Mouse (Mus musculus): ENCODE data around the gene Sorbs1.

Sorbs1 gene

DNA sequence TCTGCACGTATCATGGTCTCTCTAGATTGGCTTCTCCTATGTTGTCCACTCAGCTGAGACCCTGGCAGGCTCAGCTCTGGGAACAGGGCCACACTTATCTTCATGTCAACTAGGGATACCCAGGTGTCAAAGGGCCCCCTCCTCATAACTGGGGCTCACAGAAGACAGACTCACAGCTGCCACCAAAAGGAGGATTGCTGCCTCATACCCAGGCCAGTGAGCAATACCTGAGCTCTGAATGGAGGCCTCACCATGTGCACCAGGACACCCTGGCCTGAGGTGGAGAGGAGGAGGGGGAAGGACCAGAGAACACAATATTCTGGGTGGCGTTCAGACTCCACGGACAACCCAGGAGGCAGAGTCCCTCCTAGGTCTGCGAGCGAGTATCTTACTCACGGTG lies 219.8 kb downstream of the Sorbs1 start:
- in situ Hi-C loops (cut with MboI; ENCODE audit: unreplicated experiment in 2 of 2), result no loop called here

- in situ Hi-C loops (cut with MboI; ENCODE audit: unreplicated experiment in 2 of 2), result no loop called here
These were observed 223.4 kb downstream of the Sorbs1 start for GRCm38 (mm10) chr19:40290099-40290724.

DNA sequence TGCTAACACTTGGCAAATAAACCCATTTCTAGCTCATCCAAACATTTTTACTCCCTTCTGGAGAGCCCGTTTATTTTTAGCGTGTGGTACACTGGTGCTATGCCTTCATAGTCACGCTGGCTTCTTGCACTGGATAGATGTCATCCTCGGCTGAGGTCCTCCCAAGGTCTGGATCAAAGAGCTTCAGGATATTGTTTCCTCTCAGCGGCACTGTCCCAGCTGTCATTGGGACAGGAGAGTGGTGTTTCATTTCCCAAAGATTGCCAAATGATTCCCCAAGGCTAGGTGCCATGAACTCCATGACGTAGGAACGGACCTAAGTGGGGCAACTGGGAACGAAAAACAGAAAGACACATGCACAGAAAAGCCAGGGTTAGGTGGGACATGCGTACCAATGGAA lies 225.2 kb downstream of the Sorbs1 start:
- in situ Hi-C loops (cut with MboI; ENCODE audit: unreplicated experiment in 2 of 2), result no loop called here

DNA sequence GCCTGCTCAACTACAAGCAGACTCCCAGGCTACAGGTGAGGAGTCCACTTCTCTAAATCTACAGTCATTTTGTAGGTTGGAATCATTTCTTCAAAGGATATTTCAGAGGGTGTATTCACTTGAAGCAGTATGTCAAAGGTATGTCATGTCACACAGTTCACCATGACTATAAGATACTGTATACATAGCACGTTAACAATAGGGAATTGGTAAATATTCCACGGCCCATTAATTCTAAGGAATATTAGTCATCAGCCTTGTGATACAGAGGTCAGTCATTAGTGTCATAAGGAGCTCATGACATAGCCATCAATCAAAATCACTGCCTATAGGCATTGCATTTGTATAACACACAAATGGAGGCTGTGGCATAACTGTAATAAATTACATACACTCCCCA lies 228.9 kb downstream of the Sorbs1 start:
- in situ Hi-C loops (cut with MboI; ENCODE audit: unreplicated experiment in 2 of 2), result no loop called here

DNA sequence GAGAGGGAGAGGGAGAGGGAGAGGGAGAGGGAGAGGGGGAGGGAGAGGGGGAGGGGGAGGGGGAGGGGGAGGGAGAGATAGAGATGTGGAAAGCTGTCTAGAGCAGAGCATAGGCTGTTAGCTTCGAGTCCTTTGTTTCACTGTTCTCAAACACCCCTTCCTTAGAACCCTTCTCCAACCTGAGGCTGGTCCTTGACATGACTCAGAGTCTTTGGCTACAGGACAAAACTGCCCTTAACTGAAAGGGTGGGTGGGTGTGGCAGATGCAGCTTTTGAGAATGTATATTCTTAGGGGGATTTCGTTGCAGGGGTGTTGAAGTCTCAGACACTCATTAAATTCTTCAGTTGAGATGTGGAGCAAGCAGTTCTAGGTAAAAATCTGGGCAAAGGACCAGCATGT lies 230.2 kb downstream of the Sorbs1 start:
- in situ Hi-C loops (cut with MboI; ENCODE audit: unreplicated experiment in 2 of 2), result no loop called here

- in situ Hi-C loops (cut with MboI; ENCODE audit: unreplicated experiment in 2 of 2), result no loop called here
These were observed 235.1 kb downstream of the Sorbs1 start for GRCm38 (mm10) chr19:40278372-40279023.

- in situ Hi-C loops (cut with MboI; ENCODE audit: unreplicated experiment in 2 of 2), result no loop called here
These were observed 236.1 kb downstream of the Sorbs1 start for GRCm38 (mm10) chr19:40277494-40277893.

DNA sequence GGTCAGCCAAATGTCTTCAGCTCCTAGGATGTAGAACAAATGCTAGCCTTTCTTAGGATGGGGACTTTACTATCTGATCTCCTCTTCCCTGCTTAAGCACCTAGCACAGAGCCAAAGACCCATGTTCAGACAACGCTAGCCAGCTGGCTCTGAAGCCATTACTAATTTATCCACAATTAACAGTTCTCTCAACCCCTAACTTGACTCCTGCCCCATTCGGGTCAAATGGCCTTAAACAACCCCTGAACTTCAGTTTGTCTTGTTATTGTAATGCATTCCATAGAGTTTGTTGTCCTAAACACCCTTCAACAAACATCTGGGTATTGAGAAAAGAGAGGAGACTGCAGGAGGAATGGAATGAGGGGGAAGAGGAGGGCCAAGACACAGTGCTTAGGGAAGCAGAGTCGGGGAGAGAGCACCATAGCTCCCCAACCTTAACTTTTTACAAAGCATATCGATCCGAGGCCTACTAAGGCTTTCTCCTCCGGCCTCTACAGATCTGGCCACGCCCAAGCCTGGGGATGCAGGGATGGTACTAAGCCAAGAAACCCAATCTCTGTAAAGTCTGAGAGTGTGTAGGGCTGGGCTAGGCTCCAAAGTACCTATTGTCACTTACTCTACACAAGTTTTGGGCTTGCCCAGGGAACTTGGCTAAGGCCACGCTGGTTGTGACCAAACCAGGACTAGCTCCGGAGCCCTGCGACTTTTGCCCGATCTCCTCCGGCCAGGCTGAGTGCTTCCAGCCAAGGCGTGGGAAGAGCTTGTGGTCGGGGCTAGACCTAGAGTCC lies 238.0 kb downstream of the Sorbs1 start:
- in situ Hi-C loops (cut with MboI; ENCODE audit: unreplicated experiment in 2 of 2), result no loop called here

- in situ Hi-C loops (cut with MboI; ENCODE audit: unreplicated experiment in 2 of 2), result loop anchor here in 1 of 2 experiments (25.0 kb wide), 1 partner anchor 1290 kb away; no protein-coding TSS in a partner anchor
These were observed 240.9 kb downstream of the Sorbs1 start for GRCm38 (mm10) chr19:40272674-40273073.

GRCm38 (mm10) chr19:40271308-40271892 lies 242.2 kb downstream of the Sorbs1 start, which contains the start of gene Pdlim1:
Pdlim1 (minus strand) TSS chr19:40271842.
- in situ Hi-C loops (cut with MboI; ENCODE audit: unreplicated experiment in 2 of 2), result loop anchor here in 1 of 2 experiments (25.0 kb wide), 1 partner anchor 1291 kb away; no protein-coding TSS in a partner anchor

- in situ Hi-C loops (cut with MboI; ENCODE audit: unreplicated experiment in 2 of 2), result loop anchor here in 1 of 2 experiments (25.0 kb wide), 1 partner anchor 1292 kb away; no protein-coding TSS in a partner anchor
These were observed 242.9 kb downstream of the Sorbs1 start for GRCm38 (mm10) chr19:40270351-40271307.

DNA sequence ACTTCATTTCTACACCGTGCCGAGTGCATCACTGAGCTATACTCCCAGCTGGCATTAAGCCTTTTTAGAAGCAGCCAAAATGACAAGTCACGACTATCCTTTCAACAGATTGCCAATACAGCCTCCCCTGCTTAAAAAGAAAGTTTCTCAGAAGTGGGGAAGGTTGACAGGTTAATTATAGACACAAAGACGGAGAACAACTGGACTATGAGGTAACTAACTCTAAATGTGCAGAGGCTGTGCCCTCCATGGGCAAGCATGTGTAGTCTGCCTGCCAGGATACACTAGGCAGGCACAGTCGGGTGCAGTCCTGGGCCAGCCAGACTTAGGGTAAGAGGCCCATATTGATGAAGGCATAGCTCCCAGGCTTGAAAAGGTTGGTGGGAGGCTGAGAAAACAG lies 244.1 kb downstream of the Sorbs1 start:
- in situ Hi-C loops (cut with MboI; ENCODE audit: unreplicated experiment in 2 of 2), result loop anchor here in 1 of 2 experiments (25.0 kb wide), 1 partner anchor 1293 kb away; no protein-coding TSS in a partner anchor

DNA sequence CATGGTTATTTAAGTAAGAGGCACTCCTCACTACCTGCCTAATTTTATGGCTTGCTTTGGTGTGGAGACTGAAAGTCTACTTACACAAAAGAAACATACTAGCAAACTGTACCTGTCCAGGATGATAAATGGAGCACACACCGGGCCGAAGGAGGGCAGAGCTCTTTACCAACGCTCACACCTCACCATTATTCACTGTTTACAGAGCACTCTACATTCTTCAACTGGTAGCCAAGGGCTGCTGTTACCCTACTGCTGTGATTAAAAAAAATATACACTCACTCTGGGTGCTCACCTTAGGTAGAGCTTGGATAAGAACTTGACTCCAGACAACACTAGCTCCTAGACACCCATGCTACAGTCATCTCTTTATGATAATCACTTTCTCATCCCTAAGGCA lies 245.1 kb downstream of the Sorbs1 start:
- in situ Hi-C loops (cut with MboI; ENCODE audit: unreplicated experiment in 2 of 2), result loop anchor here in 1 of 2 experiments (25.0 kb wide), 1 partner anchor 1294 kb away; no protein-coding TSS in a partner anchor

DNA sequence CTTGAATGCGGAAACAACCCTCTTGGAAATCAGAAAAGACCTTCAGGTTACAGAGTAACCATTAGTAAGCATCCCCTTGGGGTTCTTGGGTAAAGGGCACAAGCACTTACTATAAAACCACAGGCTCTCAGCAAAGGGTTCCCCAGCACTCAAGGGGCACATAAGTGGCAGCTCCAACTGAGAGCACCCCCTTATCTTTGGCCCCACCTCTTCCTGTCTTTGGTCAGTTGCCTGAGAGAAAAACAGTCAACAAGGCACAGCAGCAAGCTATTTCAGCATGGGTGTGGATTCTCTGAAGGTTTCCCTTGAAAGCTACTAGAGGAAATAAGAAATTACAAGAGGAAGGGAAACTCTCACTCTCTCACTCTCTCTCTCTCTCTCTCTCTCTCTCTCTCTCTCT lies 246.2 kb downstream of the Sorbs1 start:
- in situ Hi-C loops (cut with MboI; ENCODE audit: unreplicated experiment in 2 of 2), result loop anchor here in 1 of 2 experiments (25.0 kb wide), 1 partner anchor 1295 kb away; no protein-coding TSS in a partner anchor

GRCm38 (mm10) chr19:40259485-40259884 lies 254.1 kb downstream of the Sorbs1 start:
- in situ Hi-C loops (cut with MboI; ENCODE audit: unreplicated experiment in 2 of 2), result loop anchor here in 1 of 2 experiments (25.0 kb wide), 1 partner anchor 1303 kb away; no protein-coding TSS in a partner anchor

- in situ Hi-C loops (cut with MboI; ENCODE audit: unreplicated experiment in 2 of 2), result loop anchor here in 1 of 2 experiments (25.0 kb wide), 1 partner anchor 1305 kb away; no protein-coding TSS in a partner anchor
These were observed 256.2 kb downstream of the Sorbs1 start for GRCm38 (mm10) chr19:40257396-40257795.

- in situ Hi-C loops (cut with MboI; ENCODE audit: unreplicated experiment in 2 of 2), result loop anchor here in 1 of 2 experiments (25.0 kb wide), 1 partner anchor 1306 kb away; no protein-coding TSS in a partner anchor
These were observed 257.1 kb downstream of the Sorbs1 start for GRCm38 (mm10) chr19:40256376-40257050.

DNA sequence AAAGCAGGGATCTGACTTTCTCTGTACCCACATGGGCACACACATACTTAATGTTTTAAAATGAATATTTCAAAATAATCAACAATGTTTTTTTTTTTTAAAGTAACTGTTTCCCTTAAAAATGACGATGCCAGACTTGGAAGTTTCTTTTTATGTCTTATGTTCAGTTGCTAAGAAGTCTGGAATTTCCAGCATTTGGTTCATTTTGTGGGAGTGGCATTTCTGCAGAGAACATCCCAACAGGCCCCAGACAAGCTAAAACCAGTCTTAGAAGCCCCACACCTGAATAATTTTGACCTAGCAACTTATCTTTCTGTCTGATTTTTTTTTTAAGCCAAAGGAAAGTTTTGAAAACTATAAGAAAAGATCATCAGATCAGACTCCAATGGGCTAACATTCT lies 258.0 kb downstream of the Sorbs1 start:
- in situ Hi-C loops (cut with MboI; ENCODE audit: unreplicated experiment in 2 of 2), result loop anchor here in 1 of 2 experiments (25.0 kb wide), 1 partner anchor 1307 kb away; no protein-coding TSS in a partner anchor

Data from v-Abl transformed pro-B cells (cell line).